Mouse (Mus musculus): Measurements from ENCODE around the gene Wapl.

DNA sequence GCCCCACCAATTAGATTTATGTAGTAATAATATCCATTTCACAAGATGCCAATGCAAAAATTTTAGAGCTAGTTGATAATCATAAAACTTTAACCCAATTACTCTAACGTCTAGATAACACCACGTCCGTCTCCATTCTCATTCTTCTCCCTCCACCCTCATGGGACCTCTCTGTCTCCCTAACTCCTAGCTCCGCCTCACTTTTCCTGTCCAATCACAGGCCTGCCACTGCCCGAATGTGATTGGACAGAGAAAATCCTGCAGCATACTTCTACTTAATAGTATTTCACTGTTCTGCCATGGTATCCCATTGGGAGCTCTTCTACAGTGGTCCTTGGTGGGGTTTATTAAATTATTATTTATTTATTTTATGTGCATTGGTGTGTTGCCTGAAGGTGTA, 16.6 kb upstream of the Wapl start:
- TF ChIP-seq HCFC1 (IDR thresholded peaks at IDR 0.05; ENCODE audit: borderline replicate concordance, insufficient read depth, low read length) (no peak), ZC3H11A (IDR thresholded peaks at IDR 0.05; ENCODE audit: borderline replicate concordance, low read depth, low read length) (no peak), MAFK (IDR thresholded peaks at IDR 0.05; ENCODE audit: insufficient read depth, low read depth, low read length) (no peak), CHD2 (IDR thresholded peaks at IDR 0.05; ENCODE audit: low read depth, low read length) (no peak), ZNF384 (IDR thresholded peaks at IDR 0.05; ENCODE audit: low read depth, low read length) (no peak)

Measured in ES-E14 (cell line).